Mouse (Mus musculus): Measurements from ENCODE around the gene Olfr1305.

The Olfr1305 gene

DNA sequence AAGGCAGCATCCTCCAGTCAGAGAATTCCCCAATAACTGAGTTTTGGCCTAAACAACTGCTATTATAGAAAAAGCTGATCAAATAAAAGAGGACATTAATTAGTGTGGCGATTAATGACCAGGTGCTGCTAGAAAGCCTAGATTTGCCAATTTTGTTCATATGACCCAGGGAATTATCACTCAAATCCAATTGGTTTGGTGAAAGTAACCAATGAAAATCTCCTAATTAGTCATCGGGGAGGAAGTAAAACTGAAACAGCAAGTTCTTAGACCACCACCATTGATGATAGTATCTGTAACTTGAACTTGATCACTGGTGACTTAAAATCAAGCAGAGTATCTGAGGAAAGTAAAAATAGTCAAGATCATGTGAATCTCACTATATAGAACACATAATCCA, at the start of gene Olfr1305:
TSS of gene Olfr1305 (minus strand) at position 101 of the 400 bp plus-strand sequence.
- DNase-seq: no peak

DNA sequence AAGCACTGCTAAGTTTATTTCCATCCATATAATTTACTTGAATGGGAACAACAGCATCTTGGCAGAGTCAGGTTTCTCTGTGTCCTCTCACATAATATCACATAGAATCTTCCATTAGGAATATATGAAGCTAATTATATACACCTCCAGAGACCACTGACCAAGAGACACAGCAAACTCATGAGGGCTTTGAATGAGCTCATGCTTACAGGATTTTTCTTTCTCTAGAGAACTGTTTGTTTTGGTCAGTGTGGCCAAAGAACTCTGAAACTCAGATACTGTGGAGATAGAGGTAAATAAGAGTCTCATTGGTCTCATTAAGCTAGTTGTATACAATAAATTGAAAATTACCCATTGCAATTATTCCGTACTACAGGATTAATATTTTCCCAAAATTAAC, 39.2 kb upstream of the Olfr1305 start, which contains the start of gene Olfr1306:
TSS of gene Olfr1306 (minus strand) at position 101 of the 400 bp plus-strand sequence.
- no peak for DNase-seq

DNA sequence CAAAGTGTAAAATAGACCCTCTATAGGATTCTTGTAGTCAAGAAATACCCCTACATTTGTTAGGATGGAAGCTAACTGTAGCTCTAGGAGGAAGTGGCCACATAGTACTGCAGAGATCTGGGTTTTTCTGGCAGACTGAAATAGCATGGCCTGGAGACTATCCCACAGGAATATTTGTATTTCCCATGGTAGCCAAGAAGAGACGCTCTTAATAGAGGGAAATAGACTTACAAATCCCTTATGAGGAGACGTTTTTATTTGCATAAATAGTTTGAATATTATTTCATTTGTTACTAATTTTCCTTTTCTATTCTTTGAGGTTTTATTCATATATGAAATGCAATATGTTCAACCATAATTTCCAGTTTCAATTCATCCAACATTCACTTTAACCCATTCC, 56.7 kb downstream of the Olfr1305 start, which contains the start of gene Olfr1303:
TSS of gene Olfr1303 (minus strand) at position 101 of the 400 bp plus-strand sequence.
- no peak for DNase-seq

Data from thymus, postnatal 25 days (tissue).